Mouse (Mus musculus) embryonic fibroblast, embryonic 13.5 days (primary cell): ENCODE measurements at regions not wholly inside any gene's neighbourhood (a gene's known extent, or its start where the extent isn't known, plus 50 kb on each side); places are given as distances from the start of the nearest gene placed in this dataset.

ENCODE experiments used
- H3K27ac ChIP-seq: 2 replicates; pipeline ENCODE4 v1.5.1; 2012; ENCODE audit warnings: low read length, control low read depth, inconsistent platforms; ENCODE audit not compliant: insufficient read depth
- H3K4me1 ChIP-seq: 2 replicates; pipeline ENCODE4 v1.6.1; 2011; ENCODE audit warnings: low read length; ENCODE audit not compliant: control insufficient read depth, insufficient read depth
- H3K4me3 ChIP-seq: 2 replicates; pipeline ENCODE4 v1.5.1; 2011; ENCODE audit warnings: mild to moderate bottlenecking, control low read depth, low read length; ENCODE audit not compliant: insufficient read depth
- CTCF ChIP-seq: IDR thresholded peaks from 2 replicates; pipeline ENCODE4 v1.5.1; 2011; ENCODE audit warnings: mild to moderate bottlenecking, control low read depth, low read length, moderate library complexity, borderline replicate concordance; ENCODE audit not compliant: insufficient read depth
- POLR2A ChIP-seq: IDR thresholded peaks from 2 replicates; pipeline ENCODE4 v1.6.1; 2011; ENCODE audit warnings: low read depth, mild to moderate bottlenecking, control low read depth, low read length, moderate library complexity

DNA sequence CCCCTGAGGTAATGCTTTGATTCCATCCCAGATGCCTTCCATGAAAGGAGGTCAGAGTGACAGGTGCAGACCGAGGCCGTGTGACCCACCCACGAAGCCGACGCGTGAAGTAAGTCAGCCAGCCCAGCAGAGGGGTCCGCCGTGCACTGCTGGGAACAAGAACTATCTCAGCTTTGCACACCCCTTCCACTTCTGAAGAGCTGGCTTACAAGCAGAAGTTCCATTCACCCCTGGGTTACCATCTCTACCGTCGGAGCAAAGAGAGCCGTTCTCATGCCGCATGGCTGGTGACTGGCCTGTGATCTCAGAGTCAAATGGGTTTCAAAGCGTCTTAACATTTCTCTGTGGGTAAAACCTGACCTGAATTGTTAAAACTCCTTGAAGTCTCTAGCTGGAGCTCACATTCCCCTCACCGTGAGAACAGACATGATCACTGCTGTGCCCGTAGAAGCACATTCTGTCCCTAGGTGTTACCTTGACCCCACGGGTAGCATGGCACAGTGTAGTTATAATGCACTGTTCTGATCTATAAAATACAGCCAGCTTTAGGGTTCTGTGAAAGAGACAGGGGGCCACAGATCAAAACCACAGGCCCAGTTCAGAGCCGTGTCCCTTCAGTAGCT, 364.1 kb upstream of the 3110018I06Rik start:
- H3K4me1 ChIP-seq = no peaks in the 10 kb centered on the region
- no peak overlapping the region for H3K27ac ChIP-seq
- TF ChIP-seq CTCF = no peak
- no peak for TF ChIP-seq POLR2A
- no peak overlapping the region for H3K4me3 ChIP-seq

DNA sequence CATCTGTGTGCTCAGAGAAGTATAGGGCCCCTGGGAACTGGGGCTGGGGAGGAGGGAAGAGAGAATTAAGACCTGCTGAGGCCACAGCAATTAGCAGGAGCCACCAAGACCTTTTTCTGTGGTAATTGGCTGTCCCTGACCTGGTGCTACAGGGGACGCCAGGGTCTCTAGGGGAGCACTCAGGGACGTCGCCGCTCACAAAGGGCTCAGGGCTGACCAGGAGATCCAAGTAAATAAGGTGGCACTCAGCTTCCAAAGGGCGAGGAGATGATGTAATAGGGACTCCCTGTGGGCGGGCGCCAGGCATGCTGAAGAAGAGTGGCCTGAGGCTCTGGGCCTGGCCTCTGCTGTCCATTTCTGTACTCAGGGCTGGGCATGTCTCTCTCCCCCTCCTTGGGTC, 363.2 kb upstream of the 3110018I06Rik start:
- no peak for TF ChIP-seq POLR2A
- no peak for TF ChIP-seq CTCF
- Histone ChIP-seq H3K4me3 (no peak overlapping the region), H3K27ac (no peak overlapping the region), H3K4me1 (no peaks in the 10 kb centered on the region)

DNA sequence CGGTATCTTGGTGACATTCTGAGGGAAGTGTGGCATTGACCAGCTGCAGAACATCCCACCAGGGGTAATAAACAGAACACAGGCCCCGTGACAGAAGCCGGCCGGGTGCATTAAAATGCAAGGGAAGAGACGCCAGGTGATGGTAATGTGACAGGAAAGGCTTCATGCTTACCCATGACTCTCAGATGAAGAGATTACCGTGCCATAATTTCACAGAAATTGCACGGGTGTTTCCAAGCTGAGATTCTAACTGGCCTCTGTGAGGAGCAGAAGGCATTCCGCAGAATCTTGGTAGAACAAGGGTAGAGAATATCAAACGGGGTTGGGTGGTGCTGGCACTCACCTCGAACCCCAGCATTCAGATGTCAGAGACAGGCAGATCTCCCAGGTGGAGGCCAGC, 362.4 kb upstream of the 3110018I06Rik start:
- H3K27ac ChIP-seq = no peak overlapping the region
- no peak for TF ChIP-seq POLR2A
- TF ChIP-seq CTCF = no peak
- H3K4me1 ChIP-seq = no peaks in the 10 kb centered on the region
- H3K4me3 ChIP-seq = no peak overlapping the region

DNA sequence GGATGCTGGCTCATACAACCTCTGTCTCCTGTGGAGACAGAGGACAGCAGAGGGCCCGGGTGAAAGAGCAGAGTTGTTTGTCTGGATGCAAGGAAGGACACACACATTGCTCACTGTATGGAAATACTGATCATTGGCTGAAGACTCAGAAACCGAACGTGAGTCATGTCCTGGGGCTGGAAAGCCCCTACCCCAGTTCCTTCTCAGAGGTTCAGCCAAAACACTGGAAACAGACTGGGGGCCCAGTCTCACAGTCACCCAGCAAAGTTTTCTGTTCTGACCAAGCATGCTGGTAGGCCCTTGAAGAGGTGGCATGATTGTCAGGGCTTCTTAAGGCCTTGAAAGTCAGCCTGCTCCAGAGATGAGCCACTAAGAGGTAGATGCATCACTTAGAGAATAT, 360.8 kb upstream of the 3110018I06Rik start:
- no peak overlapping the region for H3K4me3 ChIP-seq
- TF ChIP-seq POLR2A = no peak
- no peak for TF ChIP-seq CTCF
- H3K27ac ChIP-seq = no peak overlapping the region
- H3K4me1 ChIP-seq = no peaks in the 10 kb centered on the region

DNA sequence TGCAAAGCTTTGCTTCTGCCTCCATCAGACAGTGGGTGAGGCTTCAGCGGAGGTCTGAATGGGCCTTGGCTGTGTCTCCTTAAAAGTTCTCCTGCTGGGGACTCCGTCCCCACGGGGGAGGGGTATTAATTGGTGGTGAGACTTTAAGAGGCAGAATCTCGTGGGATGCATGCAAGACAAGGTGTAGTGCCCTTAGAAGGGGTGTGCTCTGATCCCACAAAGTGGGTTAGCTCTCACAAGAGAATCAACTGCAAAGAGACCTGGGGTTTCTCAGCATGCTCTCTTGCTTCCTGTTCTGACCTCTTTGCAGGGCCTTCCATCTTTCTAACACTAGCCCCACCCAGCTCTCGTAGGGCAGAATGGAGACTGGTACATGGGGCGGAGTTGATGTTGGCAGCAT, 359.2 kb upstream of the 3110018I06Rik start:
- Histone ChIP-seq H3K4me3 (no peak overlapping the region), H3K4me1 (no peaks in the 10 kb centered on the region)
- TF ChIP-seq CTCF (no peak), POLR2A (no peak)

DNA sequence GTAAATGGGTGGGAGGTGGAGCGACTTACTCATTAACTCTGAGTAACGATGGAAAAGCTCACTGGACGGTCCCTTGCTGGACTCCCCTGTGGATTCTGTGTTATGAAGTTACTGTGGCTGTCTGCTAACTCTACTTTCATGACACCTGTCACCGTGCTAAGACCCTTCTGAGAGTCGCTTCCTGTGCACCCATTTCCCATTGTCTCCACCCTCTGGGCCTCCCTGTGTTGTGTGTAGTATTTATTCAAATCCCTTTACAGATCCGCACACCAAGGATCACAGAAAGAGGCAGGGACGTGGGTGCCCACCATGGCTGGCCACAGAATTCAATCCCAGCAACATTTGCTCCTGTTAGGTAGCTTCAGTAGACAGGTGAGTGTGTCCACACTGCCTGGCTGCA, 357.1 kb upstream of the 3110018I06Rik start:
- Histone ChIP-seq H3K27ac (no peak overlapping the region), H3K4me1 (no peaks in the 10 kb centered on the region), H3K4me3 (no peak overlapping the region)
- no peak for TF ChIP-seq CTCF
- TF ChIP-seq POLR2A = no peak

More for the DNA sequence above, 359.2 kb upstream of the 3110018I06Rik start:
- H3K27ac ChIP-seq = no peak overlapping the region

DNA sequence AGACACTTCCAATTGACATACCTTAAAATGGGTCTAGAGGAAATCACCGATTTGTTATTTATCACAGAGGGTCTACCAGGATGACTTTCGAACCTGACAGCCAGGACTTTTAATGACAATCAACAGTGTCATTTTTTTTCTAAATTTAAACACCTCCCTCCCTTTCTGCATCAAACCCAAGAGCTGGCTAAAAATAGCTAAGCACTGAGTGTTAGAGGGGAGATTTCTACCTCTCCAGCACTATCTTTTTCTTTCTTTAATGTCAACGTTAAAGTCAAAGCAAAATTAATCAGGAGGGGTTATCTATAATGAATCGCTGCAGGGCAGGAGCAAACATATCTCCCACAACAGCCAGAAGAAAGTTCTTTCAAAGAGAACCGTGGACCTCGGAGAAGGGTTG, 356.6 kb upstream of the 3110018I06Rik start:
- no peak overlapping the region for H3K27ac ChIP-seq
- H3K4me1 ChIP-seq = no peaks in the 10 kb centered on the region
- H3K4me3 ChIP-seq = no peak overlapping the region
- TF ChIP-seq POLR2A (no peak), CTCF (no peak)

DNA sequence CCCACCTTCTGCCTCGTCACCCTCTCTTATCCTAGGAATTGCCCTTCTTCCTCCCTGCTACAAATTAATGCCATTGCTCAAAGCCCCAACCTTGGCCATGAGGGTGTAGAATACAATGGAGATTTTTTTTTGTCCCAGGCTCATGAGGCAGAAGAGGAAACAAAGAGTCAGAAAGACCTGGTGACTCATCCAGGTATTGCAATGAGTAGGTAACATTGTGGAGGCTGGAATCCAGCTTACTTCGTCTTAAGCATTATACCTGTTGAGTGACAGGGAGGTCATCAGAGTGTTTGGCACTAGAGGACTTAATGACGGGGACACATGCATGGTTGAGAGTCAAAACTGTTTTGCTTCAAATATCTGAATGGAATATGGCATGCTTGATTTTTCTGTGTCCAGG, 355.9 kb upstream of the 3110018I06Rik start:
- H3K4me1 ChIP-seq = no peaks in the 10 kb centered on the region
- H3K4me3 ChIP-seq = no peak overlapping the region
- TF ChIP-seq POLR2A = no peak
- H3K27ac ChIP-seq = no peak overlapping the region

DNA sequence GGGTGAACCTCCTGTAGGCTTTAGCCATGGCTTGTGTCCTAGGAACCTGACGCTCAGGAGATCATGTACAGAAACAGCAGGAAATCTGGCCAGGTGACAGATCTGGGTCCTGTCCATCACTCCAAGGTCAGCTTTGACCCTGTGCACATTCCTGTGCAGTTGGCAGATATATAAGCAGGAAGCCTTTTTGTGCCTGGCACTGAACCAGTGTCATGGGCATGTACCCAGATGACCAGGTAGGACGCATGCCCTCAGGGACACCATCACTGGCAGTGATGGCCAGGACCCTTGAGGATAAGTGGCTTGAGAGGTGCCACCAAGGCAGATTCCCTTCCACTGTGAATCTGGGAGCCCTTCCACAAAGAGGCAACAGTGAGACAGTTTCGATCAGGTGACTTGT, 354.1 kb upstream of the 3110018I06Rik start:
- H3K27ac ChIP-seq = no peak overlapping the region
- no peak overlapping the region for H3K4me3 ChIP-seq
- H3K4me1 ChIP-seq = no peaks in the 10 kb centered on the region
- TF ChIP-seq CTCF (no peak), POLR2A (no peak)

DNA sequence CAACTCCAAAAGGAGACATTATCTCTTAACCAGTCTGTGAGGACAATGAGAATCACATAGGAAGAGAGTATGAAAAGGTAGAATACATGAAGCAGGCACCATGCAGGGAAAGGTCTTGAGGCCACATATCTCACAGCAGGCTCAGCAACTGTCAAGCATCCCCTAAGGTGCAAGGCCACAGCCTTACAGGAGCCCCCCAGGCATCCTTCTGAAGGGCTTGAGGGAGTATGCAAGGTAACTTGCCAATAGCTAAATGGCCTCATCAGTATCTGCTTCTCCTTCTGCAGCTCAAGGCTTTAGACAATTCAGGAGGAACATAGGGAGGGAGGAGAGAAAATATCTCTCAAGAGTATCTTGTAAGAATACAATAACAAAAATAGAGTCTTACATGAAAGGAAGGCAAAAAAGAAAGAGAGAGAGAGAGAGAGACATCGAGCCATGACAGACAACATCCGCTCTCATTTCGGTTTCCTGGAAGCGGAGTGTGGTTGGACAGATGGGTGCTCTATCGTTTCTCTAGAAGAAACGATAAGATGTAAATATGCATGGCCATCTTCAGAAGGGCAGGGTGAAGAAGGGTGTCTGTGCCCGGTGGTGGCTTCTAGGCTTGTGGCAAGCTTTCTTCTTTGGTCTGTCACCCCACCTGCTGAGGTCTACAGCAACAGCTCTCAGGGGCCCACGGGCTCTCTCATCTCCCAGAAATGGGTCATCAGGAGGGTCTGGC, 349.6 kb upstream of the 3110018I06Rik start:
- Histone ChIP-seq H3K27ac (no peak overlapping the region), H3K4me1 (no peaks in the 10 kb centered on the region), H3K4me3 (no peak overlapping the region)
- TF ChIP-seq POLR2A (no peak), CTCF (no peak)

DNA sequence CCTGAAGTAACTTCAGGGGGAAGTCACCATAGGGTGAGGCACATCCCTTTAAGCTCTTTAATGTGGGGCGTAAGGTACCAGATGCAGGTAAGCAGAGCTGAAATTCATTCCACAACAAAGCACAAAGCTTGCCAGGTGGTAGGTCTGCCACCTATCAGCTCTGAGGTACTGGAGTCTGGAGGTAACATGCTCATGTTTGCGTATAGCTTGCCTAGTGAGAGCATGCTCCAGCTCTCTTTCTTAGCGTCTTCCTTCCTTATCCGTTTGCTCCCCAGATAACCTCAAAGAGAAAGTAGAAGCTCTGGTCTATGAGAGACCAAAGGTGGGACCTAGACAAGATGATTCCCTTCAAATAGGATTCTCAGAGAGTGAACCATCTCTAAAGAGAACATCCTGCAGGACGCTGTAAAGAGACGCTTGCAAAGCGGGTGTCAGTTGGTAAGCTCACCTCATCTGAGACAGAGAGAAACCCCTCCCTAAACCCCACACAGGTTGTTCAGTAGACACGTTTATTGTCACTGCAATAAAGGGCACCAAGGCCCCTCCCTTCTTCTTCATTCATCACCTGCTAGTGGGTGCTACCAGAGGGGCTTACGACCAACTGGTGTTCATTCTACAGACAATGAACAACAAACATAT, 347.4 kb upstream of the 3110018I06Rik start:
- no peak for TF ChIP-seq CTCF
- TF ChIP-seq POLR2A = no peak
- Histone ChIP-seq H3K4me3 (no peak overlapping the region), H3K27ac (no peak overlapping the region)

More for the DNA sequence above, 347.4 kb upstream of the 3110018I06Rik start:
- no peaks in the 10 kb centered on the region for H3K4me1 ChIP-seq
